Mouse (Mus musculus): Measurements from ENCODE around the gene Bnip3. TPM values are rescaled to one million over a fixed set of nuclear protein-coding genes. Genes with fewer than 3 reads are reported as not detected.

Gene Bnip3
- polyA plus RNA-seq, 1 experiment = 0.94 TPM

- Histone ChIP-seq H3K9me3 (ENCODE audit: control insufficient read depth, low read length) (no peaks in the 10 kb centered on the region), H3K36me3 (ENCODE audit: control insufficient read depth) (peaks cover 98% of the 10 kb centered on the region), H3K4me1 (ENCODE audit: control insufficient read depth) (no peaks in the 10 kb centered on the region), H3K4me3 (replicated peaks) (no peak overlapping the region), H3K27me3 (ENCODE audit: control insufficient read depth) (no peaks in the 10 kb centered on the region)
- no peak for TF ChIP-seq TAL1 (IDR thresholded peaks at IDR 0.05; ENCODE audit: low read length)
- TF ChIP-seq GATA1 (IDR thresholded peaks at IDR 0.05; ENCODE audit: low read length) = no peak
Measured at GRCm38 (mm10) chr7:138875031-138875430, 34.3 kb downstream of the Bnip3 start.

- Histone ChIP-seq H3K27me3 (ENCODE audit: control insufficient read depth) (no peaks in the 10 kb centered on the region), H3K9me3 (ENCODE audit: control insufficient read depth, low read length) (no peaks in the 10 kb centered on the region), H3K4me1 (ENCODE audit: control insufficient read depth) (no peaks in the 10 kb centered on the region), H3K36me3 (ENCODE audit: control insufficient read depth) (peaks cover 95% of the 10 kb centered on the region), H3K4me3 (replicated peaks) (no peak overlapping the region)
- TF ChIP-seq GATA1 (IDR thresholded peaks at IDR 0.05; ENCODE audit: low read length) (no peak), TAL1 (IDR thresholded peaks at IDR 0.05; ENCODE audit: low read length) (no peak)
Measured at GRCm38 (mm10) chr7:138872956-138873355, 36.4 kb downstream of the Bnip3 start.

- H3K36me3 ChIP-seq (ENCODE audit: control insufficient read depth) = peaks cover 78% of the 10 kb centered on the region
Measured at GRCm38 (mm10) chr7:138868316-138868715, 41.0 kb downstream of the Bnip3 start.

GRCm38 (mm10) chr7:138867286-138867685, 42.0 kb downstream of the Bnip3 start:
- Histone ChIP-seq H3K9me3 (ENCODE audit: control insufficient read depth, low read length) (no peaks in the 10 kb centered on the region), H3K36me3 (ENCODE audit: control insufficient read depth) (peaks cover 73% of the 10 kb centered on the region), H3K4me3 (replicated peaks) (no peak overlapping the region), H3K27me3 (ENCODE audit: control insufficient read depth) (no peaks in the 10 kb centered on the region), H3K4me1 (ENCODE audit: control insufficient read depth) (peaks cover 2% of the 10 kb centered on the region; the same call in 1 of the 2 replicates)
- no peak for TF ChIP-seq TAL1 (IDR thresholded peaks at IDR 0.05; ENCODE audit: low read length)
- no peak for TF ChIP-seq GATA1 (IDR thresholded peaks at IDR 0.05; ENCODE audit: low read length)

More at GRCm38 (mm10) chr7:138868316-138868715, 41.0 kb downstream of the Bnip3 start:
- no peak for TF ChIP-seq TAL1 (IDR thresholded peaks at IDR 0.05; ENCODE audit: low read length)
- TF ChIP-seq GATA1 (IDR thresholded peaks at IDR 0.05; ENCODE audit: low read length) = no peak
- no peak overlapping the region for H3K4me3 ChIP-seq (replicated peaks)
- no peaks in the 10 kb centered on the region for H3K27me3 ChIP-seq (ENCODE audit: control insufficient read depth)
- peaks cover 2% of the 10 kb centered on the region; the same call in 1 of the 2 replicates for H3K4me1 ChIP-seq (ENCODE audit: control insufficient read depth)
- H3K9me3 ChIP-seq (ENCODE audit: control insufficient read depth, low read length) = no peaks in the 10 kb centered on the region

- H3K4me3 ChIP-seq (replicated peaks) = no peak overlapping the region
- no peaks in the 10 kb centered on the region for H3K9me3 ChIP-seq (ENCODE audit: control insufficient read depth, low read length)
- H3K27me3 ChIP-seq (ENCODE audit: control insufficient read depth) = no peaks in the 10 kb centered on the region
- peaks cover 2% of the 10 kb centered on the region; the same call in 1 of the 2 replicates for H3K4me1 ChIP-seq (ENCODE audit: control insufficient read depth)
- TF ChIP-seq GATA1 (IDR thresholded peaks at IDR 0.05; ENCODE audit: low read length) (no peak), TAL1 (IDR thresholded peaks at IDR 0.05; ENCODE audit: low read length) (no peak)
- peaks cover 66% of the 10 kb centered on the region for H3K36me3 ChIP-seq (ENCODE audit: control insufficient read depth)
Measured at GRCm38 (mm10) chr7:138864776-138865175, 44.5 kb downstream of the Bnip3 start.

- TF ChIP-seq TAL1 (IDR thresholded peaks at IDR 0.05; ENCODE audit: low read length) = no peak
- no peak for TF ChIP-seq GATA1 (IDR thresholded peaks at IDR 0.05; ENCODE audit: low read length)
- H3K4me1 ChIP-seq (ENCODE audit: control insufficient read depth) = peaks cover 2% of the 10 kb centered on the region; the same call in 1 of the 2 replicates
- H3K4me3 ChIP-seq (replicated peaks) = no peak overlapping the region
- H3K9me3 ChIP-seq (ENCODE audit: control insufficient read depth, low read length) = no peaks in the 10 kb centered on the region
- H3K36me3 ChIP-seq (ENCODE audit: control insufficient read depth) = peaks cover 63% of the 10 kb centered on the region
- no peaks in the 10 kb centered on the region for H3K27me3 ChIP-seq (ENCODE audit: control insufficient read depth)
Measured at GRCm38 (mm10) chr7:138863950-138864572, 45.3 kb downstream of the Bnip3 start.

- Histone ChIP-seq H3K9me3 (ENCODE audit: control insufficient read depth, low read length) (no peaks in the 10 kb centered on the region), H3K36me3 (ENCODE audit: control insufficient read depth) (peaks cover 75% of the 10 kb centered on the region), H3K27me3 (ENCODE audit: control insufficient read depth) (no peaks in the 10 kb centered on the region), H3K4me1 (ENCODE audit: control insufficient read depth) (no peaks in the 10 kb centered on the region; the same call in 1 of the 2 replicates), H3K4me3 (replicated peaks) (no peak overlapping the region)
- no peak for TF ChIP-seq GATA1 (IDR thresholded peaks at IDR 0.05; ENCODE audit: low read length)
- TF ChIP-seq TAL1 (IDR thresholded peaks at IDR 0.05; ENCODE audit: low read length) = no peak
Measured at GRCm38 (mm10) chr7:138856670-138857069, 52.6 kb downstream of the Bnip3 start.

GRCm38 (mm10) chr7:138854201-138854600, 55.1 kb downstream of the Bnip3 start:
- Histone ChIP-seq H3K27me3 (ENCODE audit: control insufficient read depth) (no peaks in the 10 kb centered on the region), H3K9me3 (ENCODE audit: control insufficient read depth, low read length) (no peaks in the 10 kb centered on the region), H3K36me3 (ENCODE audit: control insufficient read depth) (peaks cover 79% of the 10 kb centered on the region), H3K4me3 (replicated peaks) (no peak overlapping the region), H3K4me1 (ENCODE audit: control insufficient read depth) (peaks cover 7% of the 10 kb centered on the region)
- no peak for TF ChIP-seq TAL1 (IDR thresholded peaks at IDR 0.05; ENCODE audit: low read length)
- no peak for TF ChIP-seq GATA1 (IDR thresholded peaks at IDR 0.05; ENCODE audit: low read length)

- Histone ChIP-seq H3K27me3 (ENCODE audit: control insufficient read depth) (no peaks in the 10 kb centered on the region), H3K4me3 (replicated peaks) (no peak overlapping the region), H3K9me3 (ENCODE audit: control insufficient read depth, low read length) (no peaks in the 10 kb centered on the region), H3K4me1 (ENCODE audit: control insufficient read depth) (peaks cover 9% of the 10 kb centered on the region), H3K36me3 (ENCODE audit: control insufficient read depth) (peaks cover 79% of the 10 kb centered on the region)
- TF ChIP-seq TAL1 (IDR thresholded peaks at IDR 0.05; ENCODE audit: low read length) (no peak), GATA1 (IDR thresholded peaks at IDR 0.05; ENCODE audit: low read length) (no peak)
Measured at GRCm38 (mm10) chr7:138853417-138854031, 55.8 kb downstream of the Bnip3 start.
